Mouse (Mus musculus) forebrain, embryonic 16.5 days (tissue): ENCODE data around the gene Sptan1. TPM values are rescaled to one million over a fixed set of nuclear protein-coding genes. Genes with fewer than 3 reads are reported as not detected.

ENCODE experiments used
- ATAC-seq: fragments of 200-750 bp; cut with Nextera tagmentation; 2 replicates; pipeline ENCODE4 v1.8.0; 2017; ENCODE audit warnings: mild to moderate bottlenecking, moderate library complexity
- H3K27ac ChIP-seq: fragments of 300-500 bp; sonication (generic); 2 replicates; pipeline ENCODE4 v1.5.1; 2014; ENCODE audit warnings: low read length, control low read depth
- H3K27me3 ChIP-seq: fragments of 300-500 bp; sonication (generic); replicated peaks from 2 replicates; pipeline ENCODE4 v1.6.1; 2014; ENCODE audit warnings: low read length; ENCODE audit not compliant: control insufficient read depth, insufficient read depth
- H3K36me3 ChIP-seq: fragments of 300-500 bp; sonication (generic); 2 replicates; pipeline ENCODE4 v1.6.1; 2014; ENCODE audit not compliant: control insufficient read depth, insufficient read depth
- H3K4me1 ChIP-seq: fragments of 300-500 bp; sonication (generic); replicated peaks from 2 replicates; pipeline ENCODE4 v1.6.1; 2014; ENCODE audit warnings: low read length; ENCODE audit not compliant: control insufficient read depth, insufficient read depth
- H3K4me2 ChIP-seq: fragments of 300-500 bp; sonication (generic); 2 replicates; pipeline ENCODE4 v1.6.1; 2014; ENCODE audit warnings: mild to moderate bottlenecking, low read length, control low read depth
- H3K4me3 ChIP-seq: fragments of 300-500 bp; sonication (generic); replicated peaks from 2 replicates; pipeline ENCODE4 v1.5.1; 2014; ENCODE audit warnings: mild to moderate bottlenecking, low read length, control low read depth
- H3K9ac ChIP-seq: fragments of 300-500 bp; sonication (generic); replicated peaks from 2 replicates; pipeline ENCODE4 v1.6.1; 2014; ENCODE audit warnings: low read depth, low read length, control low read depth
- H3K9me3 ChIP-seq: fragments of 300-500 bp; sonication (generic); 2 replicates; pipeline ENCODE4 v1.6.1; 2016; ENCODE audit warnings: low read length; ENCODE audit not compliant: control insufficient read depth
- WGBS: fragments of 180-500 bp; shearing (Covaris S2); extraction: QIAGEN DNeasy Blood & Tissue Kit; methylation state at CpG from one replicate; pipeline ENCODE4 v1.1.7; 2014; 5-methylcytosine and 5-hydroxymethylcytosine counted together
- polyA plus RNA-seq: library from polyadenylated mRNA; unstranded; fragments of >200 nt; fragmentation: Nextera tagmentation; extraction: Ambion mirVana; gene quantifications from 2 replicates; pipeline ENCODE4 v1.2.1, GENCODE M21; 2015

The Sptan1 gene
- polyA plus RNA-seq, 1 experiment from 2014 or later, result 294 TPM

DNA sequence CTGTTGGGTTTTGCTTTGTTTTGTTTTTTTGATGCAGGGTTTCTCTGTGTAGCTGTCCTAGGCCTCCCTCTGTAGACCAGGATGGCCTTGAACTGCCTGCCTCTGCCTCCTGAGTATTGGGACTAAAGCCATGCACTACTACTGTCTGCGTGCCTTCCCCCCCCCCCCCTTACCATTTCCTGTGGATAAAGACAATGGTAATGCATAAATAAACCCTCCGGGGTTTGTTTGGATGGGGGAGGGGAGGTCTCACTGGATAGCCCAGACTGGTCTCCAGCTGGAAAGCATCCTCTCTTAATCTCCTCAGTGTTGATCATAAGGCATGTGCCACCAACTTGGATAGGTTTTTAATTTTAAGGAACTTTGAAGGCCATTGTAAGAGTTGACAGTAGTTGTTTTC lies 8.2 kb downstream of the Sptan1 start:
- Histone ChIP-seq H3K4me3 (no peak overlapping the region), H3K9me3 (no peaks in the 10 kb centered on the region), H3K4me1 (peaks cover 32% of the 10 kb centered on the region), H3K9ac (no peak overlapping the region), H3K27me3 (no peaks in the 10 kb centered on the region), H3K4me2 (no peak overlapping the region), H3K36me3 (no peaks in the 10 kb centered on the region), H3K27ac (no peak overlapping the region)
- ATAC-seq, result no peak
- 19% methylated on average over 2 of the region's 2 CpGs for WGBS

DNA sequence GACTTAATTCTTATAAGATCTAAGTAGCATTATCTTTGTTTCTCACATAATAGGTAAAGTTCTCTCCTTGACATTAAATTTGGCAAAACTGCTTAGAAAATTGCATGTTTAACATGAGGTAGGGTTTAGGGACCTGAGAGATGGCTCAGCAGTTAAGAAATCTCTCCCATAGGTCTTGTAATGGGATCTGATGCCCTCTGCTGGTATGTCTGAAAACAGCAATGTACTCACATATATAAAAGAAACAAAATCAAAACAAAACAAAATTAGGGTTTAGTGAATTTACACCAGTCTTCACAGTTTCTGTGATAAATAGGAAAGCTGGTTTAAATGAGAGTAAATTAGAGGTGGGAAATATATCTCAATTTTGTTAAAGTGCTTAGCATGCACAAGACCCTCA lies 11.9 kb downstream of the Sptan1 start:
- H3K9ac ChIP-seq, result no peak overlapping the region
- H3K9me3 ChIP-seq, result no peaks in the 10 kb centered on the region
- H3K27ac ChIP-seq, result no peak overlapping the region
- no peak for ATAC-seq
- peaks cover 8% of the 10 kb centered on the region; the same call in 1 of the 2 replicates for H3K4me1 ChIP-seq
- H3K36me3 ChIP-seq, result peaks cover 25% of the 10 kb centered on the region
- no peak overlapping the region for H3K4me2 ChIP-seq
- no peaks in the 10 kb centered on the region for H3K27me3 ChIP-seq
- H3K4me3 ChIP-seq, result no peak overlapping the region

DNA sequence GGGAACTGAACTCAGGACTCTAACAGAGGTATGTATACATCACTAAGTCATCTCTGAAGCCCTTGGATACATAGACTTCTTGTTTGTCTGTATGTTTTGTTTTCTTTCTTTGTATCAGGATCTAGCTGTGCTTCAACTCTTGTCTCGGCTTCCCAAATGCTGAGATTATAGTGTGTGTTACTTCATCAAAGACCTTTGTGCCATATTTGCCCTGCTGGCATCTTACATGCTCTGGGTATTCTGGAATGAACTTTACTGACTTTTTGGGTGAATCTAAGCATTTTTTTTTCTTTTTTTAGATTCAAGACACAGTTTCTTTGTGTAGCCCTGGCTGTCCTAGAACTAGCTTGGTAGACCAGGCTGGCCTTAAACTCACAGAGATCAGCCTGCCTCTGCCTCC lies 15.3 kb downstream of the Sptan1 start:
- no peak for ATAC-seq
- Histone ChIP-seq H3K4me1 (no peaks in the 10 kb centered on the region), H3K27ac (no peak overlapping the region), H3K9me3 (no peaks in the 10 kb centered on the region), H3K36me3 (peaks cover 49% of the 10 kb centered on the region), H3K9ac (no peak overlapping the region), H3K4me2 (no peak overlapping the region), H3K27me3 (no peaks in the 10 kb centered on the region), H3K4me3 (no peak overlapping the region)
- 92% methylated on average over 1 of the region's 1 CpGs for WGBS

DNA sequence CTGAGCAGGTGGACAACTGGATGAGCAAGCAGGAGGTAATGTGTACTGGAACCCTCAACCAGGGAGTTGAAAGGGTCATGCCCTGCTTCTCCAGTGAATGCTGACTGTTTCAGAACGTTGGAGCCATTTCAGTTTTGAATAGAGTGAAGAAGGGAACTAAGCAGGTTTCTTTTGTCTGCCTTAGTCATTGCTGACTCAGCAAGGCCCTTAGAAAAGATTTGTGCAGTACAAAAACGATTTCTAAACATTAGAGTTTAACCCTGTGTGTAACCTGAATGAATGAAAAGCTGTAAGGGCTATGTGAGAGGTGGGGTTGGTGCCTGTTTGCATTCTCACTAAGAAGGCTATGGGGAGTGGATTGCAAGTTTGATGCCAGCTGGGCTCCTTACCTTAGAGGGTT lies 26.6 kb downstream of the Sptan1 start:
- H3K36me3 ChIP-seq, result peaks cover 77% of the 10 kb centered on the region
- no peaks in the 10 kb centered on the region for H3K9me3 ChIP-seq
- no peaks in the 10 kb centered on the region for H3K27me3 ChIP-seq
- no peak overlapping the region for H3K9ac ChIP-seq
- WGBS, result 39% methylated on average over 2 of the region's 2 CpGs
- ATAC-seq, result no peak
- no peak overlapping the region for H3K4me2 ChIP-seq
- no peak overlapping the region for H3K4me3 ChIP-seq
- H3K4me1 ChIP-seq, result no peaks in the 10 kb centered on the region
- no peak overlapping the region for H3K27ac ChIP-seq

DNA sequence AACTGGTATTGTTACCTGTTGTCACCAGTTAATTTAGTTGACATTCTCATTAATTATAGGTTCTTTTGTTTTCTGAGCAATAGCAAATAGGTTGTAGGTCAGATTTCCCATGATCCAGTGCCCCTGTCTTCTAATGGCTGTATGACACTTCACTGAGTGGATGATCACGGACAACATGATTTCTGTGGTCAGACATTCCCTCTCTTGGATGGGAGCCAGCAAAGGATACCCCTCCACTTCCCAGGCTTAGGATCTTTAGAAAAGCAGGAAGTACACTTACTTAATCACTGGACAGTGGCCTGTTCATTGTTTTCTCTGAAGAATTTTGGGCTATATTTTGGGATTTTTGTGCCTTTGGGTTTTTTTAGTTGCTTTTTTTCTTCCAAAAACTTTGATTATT lies 43.7 kb downstream of the Sptan1 start:
- no peaks in the 10 kb centered on the region for H3K9me3 ChIP-seq
- H3K4me2 ChIP-seq, result no peak overlapping the region
- H3K27ac ChIP-seq, result no peak overlapping the region
- H3K9ac ChIP-seq, result no peak overlapping the region
- H3K4me1 ChIP-seq, result no peaks in the 10 kb centered on the region
- H3K27me3 ChIP-seq, result no peaks in the 10 kb centered on the region
- peaks cover 77% of the 10 kb centered on the region for H3K36me3 ChIP-seq
- no peak overlapping the region for H3K4me3 ChIP-seq
- WGBS, result 61% methylated on average over 1 of the region's 1 CpGs
- ATAC-seq, result no peak

DNA sequence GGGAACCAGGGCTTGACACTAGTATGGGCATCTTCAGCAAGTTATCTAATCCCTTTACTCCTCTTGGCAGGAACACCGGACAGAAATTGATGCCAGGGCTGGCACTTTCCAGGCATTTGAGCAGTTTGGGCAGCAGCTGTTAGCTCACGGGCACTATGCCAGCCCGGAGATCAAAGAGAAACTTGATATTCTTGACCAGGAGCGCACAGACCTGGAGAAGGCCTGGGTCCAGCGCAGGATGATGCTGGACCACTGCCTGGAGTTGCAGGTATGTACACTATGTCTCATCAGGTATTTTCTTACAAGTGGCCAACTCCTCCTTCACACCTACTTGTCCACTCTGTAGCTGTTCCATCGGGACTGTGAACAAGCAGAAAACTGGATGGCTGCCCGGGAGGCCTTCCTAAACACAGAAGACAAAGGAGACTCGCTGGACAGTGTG lies 45.5 kb downstream of the Sptan1 start:
- Histone ChIP-seq H3K9me3 (no peaks in the 10 kb centered on the region), H3K27me3 (no peaks in the 10 kb centered on the region), H3K4me1 (no peaks in the 10 kb centered on the region), H3K9ac (no peak overlapping the region), H3K36me3 (peaks cover 82% of the 10 kb centered on the region), H3K27ac (no peak overlapping the region), H3K4me3 (no peak overlapping the region), H3K4me2 (no peak overlapping the region)
- ATAC-seq, result no peak
- 65% methylated on average over 8 of the region's 8 CpGs for whole genome bisulfite sequencing

DNA sequence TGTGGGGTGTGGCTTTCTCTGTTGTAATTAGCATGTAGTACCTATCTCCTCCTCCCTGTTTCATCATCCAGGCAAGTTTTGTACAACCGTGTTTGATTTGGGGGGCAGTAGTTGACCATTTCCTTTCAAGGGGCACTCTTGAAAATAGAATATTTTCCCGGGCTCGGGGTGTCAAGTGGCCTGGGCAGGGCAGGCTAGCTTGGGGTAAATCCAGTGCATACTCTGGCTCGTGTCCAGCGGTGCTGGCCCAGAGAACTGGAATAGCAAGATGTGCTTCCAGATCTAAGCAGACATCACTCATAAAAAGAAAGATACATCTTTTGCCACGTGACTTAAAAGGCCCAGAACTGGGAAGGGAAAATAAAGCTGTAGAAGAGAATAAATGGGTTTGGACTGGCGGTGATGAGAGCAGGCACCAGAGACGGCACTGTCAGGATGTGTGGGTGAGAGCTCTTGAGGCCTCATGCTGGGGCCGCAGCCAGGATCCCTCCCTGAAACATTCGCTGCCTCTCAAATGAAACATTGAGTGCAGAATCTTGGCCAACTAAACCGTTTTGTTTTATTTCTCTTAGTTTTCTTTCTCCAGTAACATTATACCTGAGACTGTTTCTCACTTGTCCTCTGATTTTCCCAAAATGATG lies 49.1 kb downstream of the Sptan1 start:
- H3K27ac ChIP-seq, result no peak overlapping the region
- H3K36me3 ChIP-seq, result peaks cover 82% of the 10 kb centered on the region
- no peaks in the 10 kb centered on the region for H3K27me3 ChIP-seq
- H3K9me3 ChIP-seq, result no peaks in the 10 kb centered on the region
- WGBS, result 89% methylated on average over 11 of the region's 11 CpGs
- ATAC-seq, result no peak
- H3K4me1 ChIP-seq, result no peaks in the 10 kb centered on the region
- H3K4me3 ChIP-seq, result no peak overlapping the region
- H3K4me2 ChIP-seq, result no peak overlapping the region
- no peak overlapping the region for H3K9ac ChIP-seq

DNA sequence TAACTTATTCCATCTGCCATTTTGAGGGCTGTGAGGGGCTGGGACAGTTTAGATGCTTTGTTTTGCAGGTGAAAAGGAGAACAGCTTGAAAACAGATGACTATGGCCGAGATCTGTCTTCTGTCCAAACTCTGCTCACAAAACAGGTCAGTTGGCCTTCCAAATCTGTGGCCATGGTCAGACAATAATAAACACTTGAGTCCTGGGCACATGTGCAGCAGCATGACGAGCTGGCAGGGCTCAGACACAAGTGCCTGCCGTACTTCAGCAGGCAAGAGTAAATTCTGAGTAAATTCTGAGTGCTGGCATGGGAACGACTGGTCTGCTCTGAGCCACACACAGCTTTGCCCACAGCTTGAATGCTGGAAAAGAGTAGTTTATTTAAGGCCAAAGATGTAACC lies 60.1 kb downstream of the Sptan1 start:
- no peaks in the 10 kb centered on the region for H3K9me3 ChIP-seq
- peaks cover 94% of the 10 kb centered on the region for H3K36me3 ChIP-seq
- H3K27me3 ChIP-seq, result no peaks in the 10 kb centered on the region
- H3K9ac ChIP-seq, result no peak overlapping the region
- H3K27ac ChIP-seq, result no peak overlapping the region
- 87% methylated on average over 4 of the region's 4 CpGs for WGBS
- no peak overlapping the region for H3K4me2 ChIP-seq
- H3K4me3 ChIP-seq, result no peak overlapping the region
- no peaks in the 10 kb centered on the region for H3K4me1 ChIP-seq
- no peak for ATAC-seq

DNA sequence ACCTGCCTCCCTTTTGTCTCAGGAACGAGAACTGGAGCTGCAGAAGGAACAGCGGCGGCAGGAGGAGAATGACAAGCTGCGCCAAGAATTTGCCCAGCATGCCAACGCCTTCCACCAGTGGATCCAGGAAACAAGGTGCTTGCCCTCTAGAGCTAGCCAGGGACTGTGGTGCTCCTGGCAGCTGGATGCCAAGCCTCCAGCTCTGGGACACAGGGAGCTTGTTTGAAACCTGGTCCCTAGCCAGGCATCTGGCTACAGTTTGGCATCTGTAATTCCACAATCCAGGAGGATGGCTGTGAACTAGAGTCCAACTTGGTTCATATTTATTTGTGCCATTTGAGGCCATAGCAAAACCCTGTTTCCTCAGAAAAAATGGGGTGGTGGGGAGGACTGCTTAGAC lies 61.6 kb downstream of the Sptan1 start:
- Histone ChIP-seq H3K9ac (no peak overlapping the region), H3K27ac (no peak overlapping the region), H3K4me1 (no peaks in the 10 kb centered on the region), H3K9me3 (no peaks in the 10 kb centered on the region), H3K36me3 (peaks cover 92% of the 10 kb centered on the region), H3K27me3 (no peaks in the 10 kb centered on the region), H3K4me3 (no peak overlapping the region), H3K4me2 (no peak overlapping the region)
- no peak for ATAC-seq
- 92% methylated on average over 5 of the region's 5 CpGs for WGBS

DNA sequence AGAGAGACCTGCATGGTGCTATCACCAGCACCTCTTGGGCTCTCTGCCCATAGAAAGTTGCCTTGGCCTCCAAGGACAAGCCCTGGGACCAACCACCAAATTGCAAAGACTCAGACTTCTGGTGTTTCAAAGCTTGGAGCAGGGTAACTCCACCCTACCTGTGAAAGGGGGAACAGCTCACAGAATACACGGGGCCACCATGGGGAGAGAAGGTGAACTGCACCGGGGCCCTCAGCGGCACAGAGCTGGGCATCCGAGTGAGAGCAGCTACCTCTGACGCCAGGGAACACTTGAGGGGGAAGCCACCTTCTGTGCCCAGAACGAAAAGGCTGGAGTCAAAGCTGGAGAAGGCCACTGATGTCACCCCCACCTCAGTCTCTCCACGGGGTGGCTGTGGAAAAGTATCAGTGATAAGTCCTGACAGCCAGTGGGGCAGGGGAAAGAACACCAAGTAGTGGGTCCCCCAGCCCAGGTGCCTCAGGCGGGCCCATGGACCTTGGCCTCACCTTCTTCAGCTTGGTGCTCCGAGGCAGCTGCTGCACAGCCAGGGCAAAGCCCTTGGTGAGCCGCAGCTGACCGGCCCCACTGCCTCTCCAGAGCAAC lies 67.0 kb downstream of the Sptan1 start:
- Histone ChIP-seq H3K27me3 (no peaks in the 10 kb centered on the region), H3K27ac (no peak overlapping the region), H3K9me3 (no peaks in the 10 kb centered on the region), H3K4me1 (no peaks in the 10 kb centered on the region), H3K9ac (no peak overlapping the region), H3K4me3 (no peak overlapping the region), H3K4me2 (no peak overlapping the region), H3K36me3 (peaks cover 46% of the 10 kb centered on the region)
- WGBS, result 63% methylated on average over 11 of the region's 11 CpGs
- no peak for ATAC-seq
